Mouse (Mus musculus) limb, embryonic 10.5 days (tissue): ENCODE measurements around the gene Urm1. TPM values are rescaled to one million over a fixed set of nuclear protein-coding genes. Genes with fewer than 3 reads are reported as not detected.
A peak's percentile ranks its signal among the peaks of the same experiment; 100 is the strongest.

Experiments
- DNase-seq: peaks from one replicate; pipeline ENCODE4 v3.0.0-alpha.2; 2017; ENCODE audit warnings: low spot score
- H3K27ac ChIP-seq: fragments of 300-500 bp; sonication (generic); 2 replicates; pipeline ENCODE4 v1.5.1; 2016; ENCODE audit warnings: mild to moderate bottlenecking
- H3K27me3 ChIP-seq: fragments of 300-500 bp; sonication (generic); 2 replicates; pipeline ENCODE4 v1.6.1; 2016; ENCODE audit warnings: low read depth, mild to moderate bottlenecking; ENCODE audit not compliant: poor library complexity, severe bottlenecking
- H3K36me3 ChIP-seq: fragments of 300-500 bp; sonication (generic); 2 replicates; pipeline ENCODE4 v1.6.1; 2016; ENCODE audit warnings: mild to moderate bottlenecking, moderate library complexity
- H3K4me1 ChIP-seq: fragments of 300-500 bp; sonication (generic); 2 replicates; pipeline ENCODE4 v1.6.1; 2016
- H3K4me3 ChIP-seq: fragments of 300-500 bp; sonication (generic); 2 replicates; pipeline ENCODE4 v1.5.1; 2016; ENCODE audit warnings: mild to moderate bottlenecking, moderate library complexity
- H3K9me3 ChIP-seq: fragments of 300-500 bp; sonication (generic); replicated peaks from 2 replicates; pipeline ENCODE4 v1.6.1; 2016; ENCODE audit warnings: mild to moderate bottlenecking
- WGBS: fragments of 180-500 bp; shearing (Covaris S2); methylation state at CpG from one replicate; pipeline ENCODE4 v1.1.7; 2016; 5-methylcytosine and 5-hydroxymethylcytosine counted together
- polyA plus RNA-seq: library from polyadenylated mRNA; unstranded; fragments of >200 nt; fragmentation: Nextera tagmentation; extraction: Ambion mirVana; gene quantifications from 2 replicates; pipeline ENCODE4 v1.2.1, GENCODE M21; 2016

The Urm1 gene
- polyA plus RNA-seq, 1 experiment from 2014 or later: 25.1 TPM

DNA sequence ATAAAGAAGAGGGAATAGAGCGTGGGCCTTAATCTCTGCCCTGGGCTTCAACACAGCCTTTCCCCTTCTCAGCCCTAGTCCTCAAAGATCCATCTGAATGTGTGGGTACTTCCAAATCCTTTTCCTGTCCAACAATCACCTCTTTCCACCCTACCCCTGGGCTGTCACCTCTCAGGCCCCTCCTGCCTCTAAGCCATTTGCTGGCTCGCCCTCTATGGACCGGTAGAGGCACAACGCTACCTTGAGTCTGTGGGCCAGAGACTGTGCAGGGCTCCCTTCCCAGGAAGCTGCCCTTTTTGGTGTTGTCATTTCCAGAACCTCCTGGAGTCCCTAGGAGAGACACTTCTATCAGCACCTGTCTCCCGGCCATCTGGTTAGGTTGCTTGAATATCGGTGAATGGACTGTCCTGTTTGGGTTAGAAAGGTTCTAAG is 16.5 kb upstream of the Urm1 start:
- Histone ChIP-seq H3K36me3 (peaks cover 42% of the 10 kb centered on the region), H3K9me3 (no peaks in the 10 kb centered on the region), H3K4me3 (peak overlapping the region; percentile 91), H3K27ac (no peak overlapping the region), H3K4me1 (peaks cover 26% of the 10 kb centered on the region), H3K27me3 (0 out of 2 replicates have a peak, but pooled peaks cover 12% of the 10 kb centered on the region)
- peak; percentile 48 for DNase-seq
- 22% methylated on average over 6 of the region's 6 CpGs for WGBS

DNA sequence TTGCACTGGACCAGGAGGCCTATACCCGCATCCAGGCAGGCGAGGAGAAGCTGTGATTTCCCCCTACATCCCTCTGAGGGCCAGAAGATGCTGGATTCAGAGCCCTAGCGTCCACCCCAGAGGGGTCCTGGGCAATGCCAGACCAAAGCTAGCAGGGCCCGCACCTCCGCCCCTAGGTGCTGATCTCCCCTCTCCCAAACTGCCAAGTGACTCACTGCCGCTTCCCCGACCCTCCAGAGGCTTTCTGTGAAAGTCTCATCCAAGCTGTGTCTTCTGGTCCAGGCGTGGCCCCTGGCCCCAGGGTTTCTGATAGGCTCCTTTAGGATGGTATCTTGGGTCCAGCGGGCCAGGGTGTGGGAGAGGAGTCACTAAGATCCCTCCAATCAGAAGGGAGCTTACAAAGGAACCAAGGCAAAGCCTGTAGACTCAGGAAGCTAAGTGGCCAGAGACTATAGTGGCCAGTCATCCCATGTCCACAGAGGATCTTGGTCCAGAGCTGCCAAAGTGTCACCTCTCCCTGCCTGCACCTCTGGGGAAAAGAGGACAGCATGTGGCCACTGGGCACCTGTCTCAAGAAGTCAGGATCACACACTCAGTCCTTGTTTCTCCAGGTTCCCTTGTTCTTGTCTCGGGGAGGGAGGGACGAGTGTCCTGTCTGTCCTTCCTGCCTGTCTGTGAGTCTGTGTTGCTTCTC is 4.0 kb upstream of the Urm1 start:
- no peak overlapping the region for H3K4me3 ChIP-seq

DNA sequence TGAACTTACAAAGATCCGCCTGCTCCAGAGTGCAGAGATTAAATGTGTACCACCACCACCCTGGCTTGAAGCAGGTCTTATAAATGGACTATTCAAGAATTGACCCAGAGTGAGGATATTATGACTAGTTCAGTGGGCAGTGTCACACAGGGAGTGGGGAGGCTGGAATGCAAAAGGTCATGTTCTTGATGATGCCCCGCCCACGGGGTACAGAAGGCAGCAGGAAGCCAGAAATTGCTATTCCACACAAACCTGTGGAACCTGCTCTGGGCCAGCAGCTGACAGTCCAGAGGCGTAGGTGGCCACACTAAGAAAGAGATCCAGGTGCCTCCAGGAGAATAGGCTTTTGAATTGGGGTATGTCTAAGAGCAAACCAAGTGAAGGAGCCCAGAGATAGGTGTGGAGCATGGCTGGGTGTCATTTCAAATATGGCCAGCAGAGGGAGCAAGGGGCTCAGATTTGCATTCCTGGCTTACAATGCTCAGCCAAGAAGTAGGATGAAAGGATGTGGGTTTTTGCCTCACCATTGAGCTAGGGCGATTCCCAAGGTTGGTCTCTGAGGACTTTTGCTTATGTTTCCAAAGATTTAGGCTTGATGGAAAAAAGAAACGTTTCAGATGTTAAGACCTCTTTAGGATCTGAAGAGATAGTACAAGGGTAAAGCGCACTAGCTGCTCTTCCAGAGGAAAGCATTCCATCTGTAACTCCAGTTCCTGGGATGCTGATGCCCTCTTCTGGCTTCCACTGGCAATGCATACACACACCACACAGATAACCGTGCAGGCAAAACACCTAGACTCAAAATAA is 2.2 kb upstream of the Urm1 start:
- H3K9me3 ChIP-seq: no peaks in the 10 kb centered on the region
- no peak overlapping the region for H3K27ac ChIP-seq
- no peaks in the 10 kb centered on the region for H3K27me3 ChIP-seq
- peaks cover 44% of the 10 kb centered on the region for H3K36me3 ChIP-seq
- DNase-seq: peak; percentile 91
- 33% methylated on average over 8 of the region's 8 CpGs for WGBS
- peaks cover 24% of the 10 kb centered on the region for H3K4me1 ChIP-seq
- peak overlapping the region; percentile 1; the same call in 1 of the 2 replicates for H3K4me3 ChIP-seq

More for the DNA sequence above, 4.0 kb upstream of the Urm1 start:
- 81% methylated on average over 11 of the region's 11 CpGs for WGBS
- Histone ChIP-seq H3K36me3 (peaks cover 62% of the 10 kb centered on the region), H3K27me3 (no peaks in the 10 kb centered on the region), H3K27ac (no peak overlapping the region), H3K9me3 (no peaks in the 10 kb centered on the region), H3K4me1 (peaks cover 21% of the 10 kb centered on the region)
- DNase-seq: no peak

DNA sequence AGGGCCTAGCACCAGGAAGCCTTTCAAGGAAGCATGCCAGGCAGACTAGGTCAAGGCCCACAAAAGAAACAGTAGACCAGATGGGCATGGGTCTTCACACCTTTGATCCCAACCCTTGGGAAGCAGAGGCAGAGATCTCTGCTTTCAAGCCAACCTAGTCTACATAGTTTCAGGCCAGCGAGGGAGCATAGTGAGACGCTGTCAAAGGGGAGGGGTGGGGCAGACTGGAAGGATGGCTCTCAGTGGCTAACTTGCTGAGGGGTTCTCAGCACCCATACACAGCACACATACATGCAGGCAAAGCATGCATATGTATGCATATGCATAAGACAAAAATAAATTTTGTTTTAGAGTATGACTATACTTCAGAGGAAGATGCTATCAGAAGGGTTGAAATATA is 512 bp upstream of the Urm1 start:
- peaks cover 27% of the 10 kb centered on the region for H3K36me3 ChIP-seq
- no peaks in the 10 kb centered on the region for H3K27me3 ChIP-seq
- WGBS: 20% methylated on average over 2 of the region's 2 CpGs
- peaks cover 24% of the 10 kb centered on the region for H3K4me1 ChIP-seq
- no peaks in the 10 kb centered on the region for H3K9me3 ChIP-seq
- H3K27ac ChIP-seq: peak overlapping the region; percentile 97
- no peak for DNase-seq
- H3K4me3 ChIP-seq: peak overlapping the region; percentile 60; the same call in 1 of the 2 replicates

DNA sequence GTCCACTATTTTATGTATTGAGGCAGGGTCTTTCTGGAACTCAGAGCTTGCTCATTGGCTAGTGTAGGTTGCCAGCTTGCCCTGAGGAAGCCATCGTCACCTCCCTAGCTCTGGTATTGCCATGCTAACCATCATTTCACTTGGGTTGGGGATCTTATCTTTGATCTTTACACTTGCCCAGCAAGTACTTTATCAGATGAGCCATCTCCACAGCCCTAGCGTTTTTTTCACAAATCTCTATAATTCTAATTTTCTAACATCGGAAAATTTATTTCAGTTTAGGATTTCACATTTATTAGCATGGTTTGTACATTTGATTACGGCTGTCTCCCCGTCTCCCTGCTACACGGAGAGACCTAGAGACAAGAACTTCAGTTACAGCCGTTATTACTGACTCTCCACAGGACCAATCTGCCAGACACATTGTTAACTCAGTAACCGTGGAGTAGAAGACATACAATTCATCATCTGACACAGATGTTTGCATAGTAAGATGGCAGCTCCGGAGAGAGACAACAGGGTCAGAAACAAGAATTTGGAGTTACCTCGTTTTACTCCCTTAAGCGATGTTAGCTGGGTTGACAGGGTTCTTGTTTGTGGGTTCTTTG is 6.5 kb downstream of the Urm1 start:
- peak overlapping the region; percentile 90 for H3K27ac ChIP-seq
- H3K27me3 ChIP-seq: no peaks in the 10 kb centered on the region
- DNase-seq: no peak
- H3K4me3 ChIP-seq: peak overlapping the region; percentile 92
- WGBS: 15% methylated on average over 11 of the region's 11 CpGs
- H3K9me3 ChIP-seq: no peaks in the 10 kb centered on the region
- peaks cover 13% of the 10 kb centered on the region; the same call in 1 of the 2 replicates for H3K36me3 ChIP-seq
- peaks cover 18% of the 10 kb centered on the region for H3K4me1 ChIP-seq

DNA sequence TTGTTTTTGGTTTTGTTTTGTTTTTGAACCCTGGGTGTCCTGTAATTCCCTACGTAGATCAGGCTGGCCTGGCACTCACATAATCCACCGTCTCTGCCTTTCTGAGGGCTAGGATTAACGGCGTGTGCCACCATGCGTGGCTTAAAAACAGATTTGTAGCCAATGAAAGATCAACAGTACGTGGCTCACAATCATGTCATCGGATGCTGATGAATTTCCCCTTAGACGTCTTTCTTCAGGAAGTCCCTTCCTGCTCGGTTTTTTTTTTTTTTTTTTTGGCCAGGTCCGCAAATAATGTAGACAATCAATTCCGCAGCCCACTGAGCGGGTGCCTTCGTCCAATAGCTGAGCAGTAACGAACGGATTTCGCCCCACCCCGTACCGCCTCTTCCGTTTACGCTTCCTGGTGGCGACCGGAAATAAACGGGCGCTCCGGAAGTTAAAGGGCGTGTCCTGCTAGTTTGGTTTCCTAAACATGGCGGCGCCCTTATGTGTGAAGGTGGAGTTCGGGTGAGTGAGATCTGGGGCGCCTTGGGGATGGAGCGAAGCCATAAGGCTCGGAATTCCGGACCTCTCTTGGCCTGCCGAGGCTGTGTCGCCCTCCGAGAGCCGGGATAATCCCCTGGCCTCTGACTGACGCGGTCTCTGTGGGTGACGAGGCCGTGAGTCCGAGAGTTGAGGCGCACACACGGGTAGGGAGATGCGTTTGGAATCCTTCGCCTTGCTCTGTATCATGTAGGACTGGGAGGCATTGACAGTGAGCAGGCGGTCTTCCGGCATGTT is 7.2 kb downstream of the Urm1 start:
- Histone ChIP-seq H3K27me3 (no peaks in the 10 kb centered on the region), H3K4me1 (peaks cover 18% of the 10 kb centered on the region), H3K4me3 (peak overlapping the region; percentile 92), H3K9me3 (no peaks in the 10 kb centered on the region), H3K36me3 (peaks cover 18% of the 10 kb centered on the region; the same call in 1 of the 2 replicates), H3K27ac (peak overlapping the region; percentile 90)
- WGBS: under 1% methylated on average over 48 of the region's 48 CpGs
- peak; percentile 98 for DNase-seq

DNA sequence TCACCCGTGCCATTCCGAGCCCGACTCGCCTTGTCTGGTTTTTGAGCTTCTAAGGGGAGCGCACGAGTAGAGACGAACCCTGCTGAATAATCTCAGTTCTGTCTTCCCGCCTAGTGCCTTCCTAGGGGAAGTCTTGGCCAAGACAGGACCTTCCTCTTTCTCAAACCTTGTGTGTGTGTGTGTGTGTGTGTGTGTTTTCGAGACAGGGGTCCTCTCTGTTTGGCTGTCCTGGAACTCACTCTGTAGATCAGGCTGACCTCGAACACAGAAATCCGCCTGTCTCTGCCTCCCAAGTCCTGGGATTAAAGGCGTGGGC is 7.8 kb downstream of the Urm1 start:
- peaks cover 20% of the 10 kb centered on the region for H3K36me3 ChIP-seq
- WGBS: 2% methylated on average over 12 of the region's 12 CpGs
- H3K27ac ChIP-seq: peak overlapping the region; percentile 90
- peaks cover 18% of the 10 kb centered on the region for H3K4me1 ChIP-seq
- peak overlapping the region; percentile 92 for H3K4me3 ChIP-seq
- DNase-seq: no peak
- no peaks in the 10 kb centered on the region for H3K27me3 ChIP-seq
- H3K9me3 ChIP-seq: no peaks in the 10 kb centered on the region

DNA sequence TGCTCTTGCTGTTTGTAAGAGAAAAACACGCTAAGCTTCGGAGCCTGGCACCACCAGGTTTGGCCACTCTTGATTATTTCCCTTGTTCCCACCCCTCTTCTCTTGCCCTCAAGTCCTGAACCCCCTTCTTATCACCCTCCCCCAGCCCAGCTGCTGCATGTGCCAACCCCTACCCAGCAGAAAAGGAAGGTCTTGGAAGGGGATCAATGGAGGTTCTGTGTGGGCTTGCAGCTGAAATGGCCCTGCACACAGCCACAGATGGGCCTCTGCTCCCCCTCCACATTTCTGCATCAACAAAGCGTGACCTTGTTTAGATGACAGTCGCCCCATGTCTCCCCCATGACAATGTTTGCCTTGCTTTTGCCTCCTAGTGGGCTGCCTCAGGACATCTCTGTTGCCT is 11.2 kb downstream of the Urm1 start:
- H3K27ac ChIP-seq: no peak overlapping the region
- H3K36me3 ChIP-seq: peaks cover 50% of the 10 kb centered on the region
- H3K9me3 ChIP-seq: no peaks in the 10 kb centered on the region
- no peaks in the 10 kb centered on the region for H3K27me3 ChIP-seq
- H3K4me3 ChIP-seq: no peak overlapping the region
- 91% methylated on average over 4 of the region's 4 CpGs for WGBS
- DNase-seq: no peak
- H3K4me1 ChIP-seq: peaks cover 16% of the 10 kb centered on the region

DNA sequence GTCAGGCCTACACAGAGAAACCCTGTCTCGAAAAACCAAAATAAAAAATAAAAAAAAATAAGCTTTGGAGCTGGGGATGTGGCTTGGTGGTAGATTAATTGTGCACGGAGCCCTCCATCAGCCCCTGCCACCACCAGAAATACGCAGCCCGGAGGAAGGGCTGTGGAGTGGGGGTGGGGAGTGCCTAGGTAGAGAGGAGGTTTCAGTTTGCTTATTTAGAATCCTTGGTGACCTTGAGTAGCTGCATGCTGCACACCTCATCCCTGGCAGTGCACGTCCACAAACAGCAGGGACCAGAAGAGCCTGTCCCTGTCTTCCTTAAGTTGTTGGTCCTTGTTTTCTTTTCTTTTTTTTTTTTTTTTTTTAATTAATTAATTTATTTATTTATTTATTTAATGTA is 13.9 kb downstream of the Urm1 start:
- H3K27me3 ChIP-seq: no peaks in the 10 kb centered on the region
- H3K9me3 ChIP-seq: no peaks in the 10 kb centered on the region
- H3K4me1 ChIP-seq: no peaks in the 10 kb centered on the region
- H3K4me3 ChIP-seq: no peak overlapping the region
- H3K36me3 ChIP-seq: peaks cover 73% of the 10 kb centered on the region
- WGBS: 93% methylated on average over 5 of the region's 5 CpGs
- no peak overlapping the region for H3K27ac ChIP-seq
- DNase-seq: no peak

DNA sequence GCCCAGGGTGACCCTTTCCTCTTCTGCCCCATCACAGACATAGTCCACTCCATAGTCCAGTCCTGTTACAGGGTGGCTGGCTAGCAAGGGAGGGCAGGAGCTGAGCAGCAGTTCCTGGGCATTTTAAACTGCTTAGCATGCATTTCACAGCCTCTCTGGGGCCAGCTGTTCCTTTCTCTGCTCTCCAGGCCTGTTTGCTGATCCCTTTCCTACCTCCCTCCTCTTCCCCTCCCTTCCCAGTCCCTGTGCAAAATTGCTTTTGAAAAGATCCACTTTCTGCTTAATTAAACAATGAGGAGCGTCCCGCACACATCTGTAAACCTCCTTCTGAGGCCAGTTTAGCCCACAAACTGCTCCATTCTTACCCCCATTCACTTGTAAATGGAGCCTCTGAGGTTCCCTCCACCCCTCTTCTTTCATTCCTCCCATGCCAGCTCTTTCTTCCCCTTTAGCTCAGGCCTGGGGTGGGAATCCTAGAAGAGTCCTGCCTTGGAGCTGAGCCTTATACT is 15.6 kb downstream of the Urm1 start:
- WGBS: 65% methylated on average over 2 of the region's 2 CpGs
- no peak for DNase-seq
- Histone ChIP-seq H3K36me3 (peaks cover 84% of the 10 kb centered on the region), H3K27me3 (no peaks in the 10 kb centered on the region), H3K4me3 (no peak overlapping the region), H3K4me1 (no peaks in the 10 kb centered on the region), H3K9me3 (no peaks in the 10 kb centered on the region), H3K27ac (no peak overlapping the region)

DNA sequence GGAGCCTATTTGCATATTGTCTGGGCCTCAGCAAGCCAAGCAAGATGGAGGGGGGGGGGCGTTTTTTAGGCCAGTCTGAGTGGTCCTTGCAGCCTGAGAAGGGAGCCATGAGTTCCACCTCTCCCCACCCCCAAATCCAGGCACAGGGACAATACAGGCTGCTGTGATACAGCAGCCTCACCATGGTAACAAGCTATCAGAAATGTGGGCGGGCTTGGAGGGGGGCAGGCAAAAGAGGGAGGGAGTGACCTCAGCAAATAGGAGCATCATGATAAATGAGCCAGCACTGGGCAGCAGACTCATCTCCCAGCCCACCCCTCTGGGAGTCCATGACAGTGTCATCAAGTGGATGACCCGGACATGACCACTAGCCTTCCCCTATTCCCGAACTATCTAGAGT is 19.6 kb downstream of the Urm1 start:
- 52% methylated on average over 4 of the region's 4 CpGs for WGBS
- Histone ChIP-seq H3K9me3 (no peaks in the 10 kb centered on the region), H3K27me3 (peaks cover 27% of the 10 kb centered on the region), H3K4me1 (no peaks in the 10 kb centered on the region), H3K4me3 (no peak overlapping the region), H3K36me3 (peaks cover 94% of the 10 kb centered on the region), H3K27ac (no peak overlapping the region)
- DNase-seq: no peak
